Mouse (Mus musculus) kidney, adult 2 months (tissue): ENCODE data around the gene Rad17. TPM values are rescaled to one million over a fixed set of nuclear protein-coding genes. Genes with fewer than 3 reads are reported as not detected.

ENCODE experiments used
- DNase-seq: peaks from one replicate; pipeline ENCODE4 v3.0.0; 2021
- H3K27ac ChIP-seq: fragments of 200-500 bp; 2 replicates; pipeline ENCODE4 v1.5.1; 2012; ENCODE audit warnings: low read depth, low read length, control low read depth, inconsistent platforms; ENCODE audit not compliant: insufficient read depth
- H3K27me3 ChIP-seq: fragments of 200-500 bp; replicated peaks from 2 replicates; pipeline ENCODE4 v1.6.1; 2012; ENCODE audit warnings: mild to moderate bottlenecking, moderate library complexity, low read length, inconsistent platforms; ENCODE audit not compliant: control insufficient read depth, insufficient read depth
- H3K36me3 ChIP-seq: fragments of 200-500 bp; 2 replicates; pipeline ENCODE4 v1.6.1; 2012; ENCODE audit warnings: mild to moderate bottlenecking, moderate library complexity, low read length, inconsistent platforms; ENCODE audit not compliant: control insufficient read depth, insufficient read depth
- H3K4me1 ChIP-seq: fragments of 200-500 bp; 2 replicates; pipeline ENCODE4 v1.6.1; 2011; ENCODE audit warnings: low read length; ENCODE audit not compliant: control insufficient read depth, insufficient read depth
- H3K4me3 ChIP-seq: fragments of 200-500 bp; 2 replicates; pipeline ENCODE4 v1.5.1; 2011; ENCODE audit warnings: mild to moderate bottlenecking, low read depth, low read length, control low read depth; ENCODE audit not compliant: insufficient read depth
- CTCF ChIP-seq: fragments of 200-500 bp; conservative IDR thresholded peaks from 2 replicates; pipeline ENCODE4 v1.5.1; 2011; ENCODE audit warnings: low read depth, mild to moderate bottlenecking, control low read depth, low read length, moderate library complexity, mixed read lengths; ENCODE audit not compliant: insufficient read depth, insufficient read length
- POLR2A ChIP-seq: fragments of 200-500 bp; IDR thresholded peaks from one replicate; pipeline ENCODE4 v1.6.1; 2011; ENCODE audit warnings: low read depth, low read length, control low read depth
- WGBS: fragments of 180-500 bp; shearing (Covaris S2); methylation state at CpG from one replicate; pipeline ENCODE4 v1.1.7; 2018; 5-methylcytosine and 5-hydroxymethylcytosine counted together
- polyA plus RNA-seq: library from polyadenylated mRNA; depleted of rRNA; stranded (reverse); fragments of >200 nt; gene quantifications from 2 replicates; pipeline ENCODE4 v1.2.3, GENCODE M21; 2012

Rad17 gene
- polyA plus RNA-seq, 1 experiment: 5.2 TPM

GRCm38 (mm10) chr13:100648223-100648622 is 2.6 kb downstream of the Rad17 start:
- Histone ChIP-seq H3K36me3 (peaks cover 2% of the 10 kb centered on the region; the same call in 1 of the 2 replicates), H3K27ac (no peak overlapping the region), H3K4me3 (no peak overlapping the region), H3K27me3 (no peaks in the 10 kb centered on the region), H3K4me1 (peaks cover 7% of the 10 kb centered on the region; the same call in 1 of the 2 replicates)
- DNase-seq: no peak
- 91% methylated on average over 8 of the region's 8 CpGs for WGBS
- TF ChIP-seq POLR2A (no peak), CTCF (no peak)

GRCm38 (mm10) chr13:100642471-100643209 is 8.2 kb downstream of the Rad17 start:
- Histone ChIP-seq H3K36me3 (peaks cover 3% of the 10 kb centered on the region), H3K27ac (no peak overlapping the region), H3K4me3 (no peak overlapping the region), H3K27me3 (no peaks in the 10 kb centered on the region), H3K4me1 (no peaks in the 10 kb centered on the region)
- no peak for TF ChIP-seq POLR2A
- no peak for TF ChIP-seq CTCF
- DNase-seq: no peak
- WGBS: 77% methylated on average over 4 of the region's 4 CpGs

GRCm38 (mm10) chr13:100634106-100634691 is 16.7 kb downstream of the Rad17 start:
- H3K4me1 ChIP-seq: no peaks in the 10 kb centered on the region
- no peak overlapping the region for H3K4me3 ChIP-seq
- TF ChIP-seq POLR2A (no peak), CTCF (no peak)
- no peak overlapping the region for H3K27ac ChIP-seq
- WGBS: 82% methylated on average over 3 of the region's 3 CpGs
- DNase-seq: no peak
- peaks cover 3% of the 10 kb centered on the region; the same call in 1 of the 2 replicates for H3K36me3 ChIP-seq
- no peaks in the 10 kb centered on the region for H3K27me3 ChIP-seq

- Histone ChIP-seq H3K36me3 (peaks cover 5% of the 10 kb centered on the region), H3K4me3 (no peak overlapping the region), H3K27me3 (no peaks in the 10 kb centered on the region), H3K4me1 (no peaks in the 10 kb centered on the region), H3K27ac (no peak overlapping the region)
- WGBS: 87% methylated on average over 4 of the region's 4 CpGs
- TF ChIP-seq POLR2A: no peak
- TF ChIP-seq CTCF: no peak
- DNase-seq: no peak
Observed at GRCm38 (mm10) chr13:100622241-100622640, 28.6 kb downstream of the Rad17 start.

GRCm38 (mm10) chr13:100617583-100617982 is 33.3 kb downstream of the Rad17 start:
- peaks cover 2% of the 10 kb centered on the region; the same call in 1 of the 2 replicates for H3K36me3 ChIP-seq
- 90% methylated on average over 13 of the region's 13 CpGs for WGBS
- no peak for DNase-seq
- H3K4me3 ChIP-seq: no peak overlapping the region
- no peaks in the 10 kb centered on the region for H3K27me3 ChIP-seq
- TF ChIP-seq CTCF: no peak
- TF ChIP-seq POLR2A: no peak
- no peaks in the 10 kb centered on the region for H3K4me1 ChIP-seq
- no peak overlapping the region for H3K27ac ChIP-seq

DNA sequence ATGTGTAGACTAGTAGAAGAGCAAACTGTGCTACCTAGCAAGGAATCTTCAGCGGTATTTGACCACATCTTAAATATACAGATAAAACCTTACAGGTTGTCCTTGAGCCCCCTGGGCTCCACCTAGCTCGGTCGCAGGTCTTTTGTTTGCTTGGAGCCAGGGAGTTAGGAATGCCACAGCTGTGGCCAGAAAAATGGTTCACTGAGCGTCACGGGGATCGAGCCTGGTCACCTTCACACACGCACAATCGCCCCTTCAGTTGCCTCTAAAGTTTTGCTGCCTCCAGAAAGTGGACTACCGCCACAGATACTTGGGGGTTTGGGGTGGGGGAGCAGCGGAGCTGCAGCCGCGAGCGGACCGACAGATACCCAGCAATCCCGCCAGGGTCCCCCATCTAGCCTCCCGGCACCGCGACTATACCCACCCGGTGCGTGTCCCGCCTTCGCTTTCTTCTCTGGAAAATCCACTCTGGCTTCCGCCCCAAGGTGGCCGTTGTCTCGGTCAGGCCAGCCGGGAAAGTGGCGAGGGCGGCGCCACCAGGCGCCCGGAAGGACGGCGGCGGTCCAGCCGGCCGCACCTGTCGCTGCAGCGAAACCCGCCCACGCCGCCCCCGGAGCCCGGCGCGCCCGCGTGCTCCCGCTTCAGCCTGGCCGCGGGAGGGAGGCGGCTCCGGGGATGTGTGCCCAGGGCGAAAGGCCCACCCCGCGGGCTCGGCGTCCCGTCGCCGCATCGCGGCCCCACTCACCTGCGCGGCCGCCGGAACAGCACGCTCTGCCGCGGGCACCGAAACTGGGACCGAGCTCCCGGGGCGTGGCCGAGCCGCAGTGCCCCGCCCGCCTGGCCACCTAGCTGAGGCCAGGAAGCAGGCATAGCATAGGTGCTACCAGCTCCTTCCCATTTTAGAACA is 34.4 kb downstream of the Rad17 start, which contains the start of gene Marveld2:
TSS of gene Marveld2 (minus strand) at position 791 of the 907 bp plus-strand sequence.
- TF ChIP-seq CTCF: 0 out of 2 replicates have a peak, but pooled peaks have one; percentile 29
- TF ChIP-seq POLR2A: no peak
- DNase-seq: peak; percentile 82
- Histone ChIP-seq H3K36me3 (peaks cover 1% of the 10 kb centered on the region; the same call in 1 of the 2 replicates), H3K4me3 (peak within 1 kb of the TSS; percentile 81), H3K4me1 (no peaks in the 10 kb centered on the region), H3K27me3 (no peaks in the 10 kb centered on the region), H3K27ac (peak within 1 kb of the TSS; percentile 84)
- 6% methylated on average over 71 of the region's 77 CpGs for WGBS

- Histone ChIP-seq H3K4me1 (no peaks in the 10 kb centered on the region), H3K36me3 (no peaks in the 10 kb centered on the region; the same call in 1 of the 2 replicates), H3K4me3 (no peak overlapping the region), H3K27ac (no peak overlapping the region), H3K27me3 (no peaks in the 10 kb centered on the region)
- TF ChIP-seq POLR2A (no peak), CTCF (peak; percentile 39)
- no peak for DNase-seq
- WGBS: 63% methylated on average over 2 of the region's 2 CpGs
Observed at GRCm38 (mm10) chr13:100612903-100613302, 37.9 kb downstream of the Rad17 start.
